Mouse (Mus musculus) heart, adult 2 months (tissue): ENCODE measurements around the gene Lmod1. TPM values are rescaled to one million over a fixed set of nuclear protein-coding genes. Genes with fewer than 3 reads are reported as not detected.

Experiments used
- DNase-seq, 2 experiments: peaks; one replicate each; pipeline ENCODE4 v3.0.0; 2021
- H3K27ac ChIP-seq: fragments of 200-600 bp; 2 replicates; pipeline ENCODE4 v1.8.1; 2022
- H3K27me3 ChIP-seq: fragments of 200-500 bp; 2 replicates; pipeline ENCODE4 v1.6.1; 2012; ENCODE audit warnings: mild to moderate bottlenecking, low read length, inconsistent platforms, mixed read lengths; ENCODE audit not compliant: control insufficient read depth, insufficient read depth
- H3K36me3 ChIP-seq: fragments of 200-500 bp; 2 replicates; pipeline ENCODE4 v1.6.1; 2012; ENCODE audit warnings: low read length, inconsistent platforms; ENCODE audit not compliant: control insufficient read depth, insufficient read depth
- H3K4me1 ChIP-seq: fragments of 200-500 bp; 2 replicates; pipeline ENCODE4 v1.6.1; 2011; ENCODE audit warnings: low read length; ENCODE audit not compliant: control insufficient read depth, insufficient read depth
- H3K4me3 ChIP-seq: fragments of 200-600 bp; 2 replicates; pipeline ENCODE4 v1.8.1; 2022
- H3K79me2 ChIP-seq: fragments of 200-500 bp; replicated peaks from 2 replicates; pipeline ENCODE4 v1.6.1; 2012; ENCODE audit warnings: mild to moderate bottlenecking, inconsistent platforms, low read length, moderate library complexity, mixed read lengths; ENCODE audit not compliant: control insufficient read depth, insufficient read depth
- H3K9ac ChIP-seq: fragments of 200-500 bp; 2 replicates; pipeline ENCODE4 v1.6.1; 2012; ENCODE audit warnings: low read depth, mild to moderate bottlenecking, control low read depth, inconsistent platforms, low read length, mixed read lengths
- CTCF ChIP-seq: fragments of 200-600 bp; IDR thresholded peaks from 2 replicates; pipeline ENCODE4 v1.8.1; 2022; ENCODE audit warnings: antibody characterized with exemption, mild to moderate bottlenecking, moderate library complexity
- EP300 ChIP-seq: fragments of 200-500 bp; IDR thresholded peaks from 2 replicates; pipeline ENCODE4 v1.6.1; 2011; ENCODE audit warnings: low read depth, low read length, control low read depth; ENCODE audit not compliant: insufficient read depth
- POLR2A ChIP-seq: fragments of 200-500 bp; IDR thresholded peaks from 2 replicates; pipeline ENCODE4 v1.6.1; 2011; ENCODE audit warnings: mild to moderate bottlenecking, low read depth, low read length, control low read depth; ENCODE audit not compliant: insufficient read depth
- WGBS: fragments of 180-500 bp; shearing (Covaris S2); methylation state at CpG from one replicate; pipeline ENCODE4 v1.1.7; 2018; 5-methylcytosine and 5-hydroxymethylcytosine counted together
- intact Hi-C: fragments of 180-260 bp; cut with DNase I; formaldehyde crosslinking; loops from one replicate; pipeline ENCODE4 v1.15.1; 2025
- long read RNA-seq: library from polyadenylated mRNA; stranded (forward); transcript quantifications from one replicate; pipeline ENCODE4 v2.0.0, GENCODE M21; 2021
- polyA plus RNA-seq: library from polyadenylated mRNA; depleted of rRNA; stranded (reverse); fragments of >200 nt; gene quantifications from 2 replicates; pipeline ENCODE4 v1.2.3, GENCODE M21; 2012; rRNA removed
- total RNA-seq, 2 experiments: library from RNA; stranded (reverse); gene quantifications; 2 replicates each; pipeline ENCODE4 v1.2.3; 2021

Gene Lmod1
- total RNA-seq (1 to 10 TPM; 3.7 to 4.7 TPM), polyA plus RNA-seq (4.8 and 6.4 TPM in 2 replicates)
- long read RNA-seq, partial matches to known transcripts = 0 of 3 reads
- long read RNA-seq, other reads (novel, unspliced or antisense) = 0 of 3 reads

- Histone ChIP-seq H3K27me3 (no peaks in the 10 kb centered on the region), H3K4me1 (no peaks in the 10 kb centered on the region), H3K27ac (no peak within 1 kb of the TSS; the same call in 1 of the 2 replicates), H3K9ac (0 out of 2 replicates have a peak within 1 kb of the TSS, but pooled peaks have one; percentile 2), H3K36me3 (no peaks in the 10 kb centered on the region), H3K4me3 (no peak within 1 kb of the TSS), H3K79me2 (no peaks in the 10 kb centered on the region)
- intact Hi-C loops = no loop called here
- TF ChIP-seq POLR2A (no peak), CTCF (no peak), EP300 (no peak)
- WGBS = 20% methylated on average over 8 of the region's 8 CpGs
- DNase-seq = peak in 1 of 2 experiments; percentile 15
Measured at GRCm38 (mm10) chr1:135324571-135324970, at the start of gene Lmod1. Gene Lmod1 (plus strand): TSS chr1:135324807.

GRCm38 (mm10) chr1:135280646-135281045 is 44.0 kb upstream of the Lmod1 start:
- H3K27ac ChIP-seq = no peak overlapping the region
- no peak overlapping the region for H3K9ac ChIP-seq

GRCm38 (mm10) chr1:135281841-135282240 is 42.8 kb upstream of the Lmod1 start:
- peaks cover 4% of the 10 kb centered on the region for H3K36me3 ChIP-seq
- no peak overlapping the region; the same call in 1 of the 2 replicates for H3K27ac ChIP-seq
- 95% methylated on average over 17 of the region's 17 CpGs for WGBS
- no peak for TF ChIP-seq EP300
- no peak for TF ChIP-seq CTCF
- no peak for TF ChIP-seq POLR2A
- DNase-seq = no peak
- H3K4me1 ChIP-seq = peaks cover 8% of the 10 kb centered on the region
- no peak overlapping the region; the same call in 1 of the 2 replicates for H3K4me3 ChIP-seq
- no peaks in the 10 kb centered on the region for H3K79me2 ChIP-seq
- no peak overlapping the region for H3K9ac ChIP-seq
- intact Hi-C loops = loop anchor here (2.0 kb wide), 1 partner anchor 31 kb away; the partner anchor contains the start of gene Timm17a
- no peaks in the 10 kb centered on the region for H3K27me3 ChIP-seq

More at GRCm38 (mm10) chr1:135280646-135281045, 44.0 kb upstream of the Lmod1 start:
- intact Hi-C loops = no loop called here
- no peaks in the 10 kb centered on the region for H3K79me2 ChIP-seq
- H3K27me3 ChIP-seq = no peaks in the 10 kb centered on the region
- TF ChIP-seq CTCF = no peak
- TF ChIP-seq POLR2A = 0 out of 2 replicates have a peak, but pooled peaks have one; percentile 21
- H3K4me1 ChIP-seq = peaks cover 8% of the 10 kb centered on the region
- WGBS = 46% methylated on average over 9 of the region's 9 CpGs
- H3K4me3 ChIP-seq = no peak overlapping the region
- H3K36me3 ChIP-seq = peaks cover 6% of the 10 kb centered on the region
- DNase-seq = peak; percentile 69 to 83

GRCm38 (mm10) chr1:135282536-135283286 is 41.9 kb upstream of the Lmod1 start:
- H3K27ac ChIP-seq = peak overlapping the region; percentile 97

GRCm38 (mm10) chr1:135283287-135283825 is 41.3 kb upstream of the Lmod1 start:
- intact Hi-C loops = loop anchor here (2.0 kb wide), 1 partner anchor 29 kb away; the partner anchor contains the start of gene Timm17a
- TF ChIP-seq CTCF (no peak), EP300 (no peak), POLR2A (0 out of 2 replicates have a peak, but pooled peaks have one; percentile 15)
- DNase-seq = no peak
- H3K27ac ChIP-seq = peak overlapping the region; percentile 97
- H3K4me3 ChIP-seq = peak overlapping the region; percentile 86
- no peaks in the 10 kb centered on the region for H3K79me2 ChIP-seq
- H3K36me3 ChIP-seq = peaks cover 4% of the 10 kb centered on the region
- under 1% methylated on average over 48 of the region's 48 CpGs for WGBS
- peak overlapping the region; percentile 94 for H3K9ac ChIP-seq
- no peaks in the 10 kb centered on the region for H3K27me3 ChIP-seq
- peaks cover 8% of the 10 kb centered on the region for H3K4me1 ChIP-seq

More at GRCm38 (mm10) chr1:135282536-135283286, 41.9 kb upstream of the Lmod1 start:
- peaks cover 8% of the 10 kb centered on the region for H3K4me1 ChIP-seq
- H3K27me3 ChIP-seq = no peaks in the 10 kb centered on the region
- peak overlapping the region; percentile 86 for H3K4me3 ChIP-seq
- H3K79me2 ChIP-seq = no peaks in the 10 kb centered on the region
- peak; percentile 37 to 46 for DNase-seq
- intact Hi-C loops = loop anchor here (2.0 kb wide), 1 partner anchor 30 kb away; the partner anchor contains the start of gene Timm17a
- TF ChIP-seq EP300 (no peak), CTCF (no peak), POLR2A (no peak)
- peak overlapping the region; percentile 94 for H3K9ac ChIP-seq
- 14% methylated on average over 13 of the region's 13 CpGs for WGBS
- H3K36me3 ChIP-seq = peaks cover 4% of the 10 kb centered on the region
